Mouse (Mus musculus): ENCODE measurements around the gene Gm20388. TPM values are rescaled to one million over a fixed set of nuclear protein-coding genes. Genes with fewer than 3 reads are reported as not detected.

The Gm20388 gene
- polyA plus RNA-seq, 1 experiment from 2014 or later: not detected

DNA sequence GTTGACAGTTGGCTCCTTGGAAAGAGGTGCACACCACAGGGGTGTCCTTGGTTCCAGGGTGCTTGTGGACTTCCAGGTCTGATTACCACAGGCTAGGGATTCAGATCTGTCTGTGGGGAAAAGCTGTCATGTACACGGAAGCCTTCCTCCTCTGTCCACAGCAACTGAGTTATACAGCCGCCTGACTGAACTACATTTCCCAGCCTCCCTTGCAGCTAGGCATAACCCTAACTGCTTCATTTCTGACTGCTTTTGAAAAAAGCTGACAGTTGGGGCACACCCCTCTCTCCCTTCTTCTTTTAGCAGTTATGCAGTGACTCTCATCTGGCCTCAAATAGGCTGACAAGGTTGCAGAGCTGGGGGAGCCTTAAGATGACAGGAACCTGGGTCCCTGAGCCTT lies 901.3 kb downstream of the Gm20388 start:
- no peaks in the 10 kb centered on the region for H3K9me3 ChIP-seq (ENCODE audit: control insufficient read depth, low read length)
- 61% methylated on average over 2 of the region's 2 CpGs for WGBS
- no peak overlapping the region for H3K4me2 ChIP-seq (ENCODE audit: low read length)
- H3K9ac ChIP-seq (ENCODE audit: low read length): no peak overlapping the region
- H3K36me3 ChIP-seq (ENCODE audit: control insufficient read depth, insufficient read depth, low read length): no peaks in the 10 kb centered on the region
- ATAC-seq (ENCODE audit: insufficient number of reproducible peaks, insufficient read depth, low FRiP score, low read depth): no peak
- H3K4me1 ChIP-seq (ENCODE audit: control insufficient read depth in 2 of 2, insufficient read depth in 2 of 2, low read length in 2 of 2): peaks cover 5 to 6% of the 10 kb centered on the region in 2 experiments; a peak in 3 of 4 replicates
- H3K27ac ChIP-seq (replicated peaks in 1 of 2; ENCODE audit: control insufficient read depth in 1 of 2, insufficient read depth in 1 of 2, low read depth in 2 of 2, low read length in 2 of 2): no peak overlapping the region
- H3K27me3 ChIP-seq (ENCODE audit: control insufficient read depth, insufficient read depth, low read length): peaks cover 14% of the 10 kb centered on the region
- H3K4me3 ChIP-seq (ENCODE audit: control insufficient read depth in 1 of 2, insufficient read depth in 1 of 2, low read depth in 1 of 2, low read length in 2 of 2): no peak overlapping the region

DNA sequence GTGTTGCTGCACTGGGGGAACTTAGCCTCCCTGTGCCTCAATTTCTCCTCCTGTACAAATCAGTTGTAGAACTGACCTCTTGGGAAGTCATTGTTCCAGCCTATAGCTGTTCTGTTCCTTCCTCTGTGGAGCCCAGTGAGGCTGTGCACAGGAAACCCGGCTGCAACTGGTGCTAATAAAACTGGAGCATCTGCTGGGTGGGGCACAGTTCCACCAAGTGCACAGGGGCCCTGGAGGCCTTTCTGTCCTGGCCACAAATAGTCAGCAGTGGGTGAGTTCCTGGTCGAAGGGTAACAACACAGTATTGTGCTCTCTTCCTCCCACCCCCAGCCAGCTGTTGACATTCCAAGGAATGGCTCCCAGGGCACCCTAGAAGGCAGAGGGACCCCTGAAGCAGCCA lies 902.4 kb downstream of the Gm20388 start:
- no peak for ATAC-seq (ENCODE audit: insufficient number of reproducible peaks, insufficient read depth, low FRiP score, low read depth)
- Histone ChIP-seq H3K27me3 (ENCODE audit: control insufficient read depth, insufficient read depth, low read length) (peaks cover 7% of the 10 kb centered on the region), H3K4me2 (ENCODE audit: low read length) (no peak overlapping the region), H3K9me3 (ENCODE audit: control insufficient read depth, low read length) (no peaks in the 10 kb centered on the region), H3K4me3 (ENCODE audit: control insufficient read depth in 1 of 2, insufficient read depth in 1 of 2, low read depth in 1 of 2, low read length in 2 of 2) (no peak overlapping the region), H3K4me1 (ENCODE audit: control insufficient read depth in 2 of 2, insufficient read depth in 2 of 2, low read length in 2 of 2) (no peaks in the 10 kb centered on the region), H3K36me3 (ENCODE audit: control insufficient read depth, insufficient read depth, low read length) (no peaks in the 10 kb centered on the region), H3K9ac (ENCODE audit: low read length) (no peak overlapping the region), H3K27ac (replicated peaks in 1 of 2; ENCODE audit: control insufficient read depth in 1 of 2, insufficient read depth in 1 of 2, low read depth in 2 of 2, low read length in 2 of 2) (no peak overlapping the region)
- 50% methylated on average over 2 of the region's 2 CpGs for WGBS

DNA sequence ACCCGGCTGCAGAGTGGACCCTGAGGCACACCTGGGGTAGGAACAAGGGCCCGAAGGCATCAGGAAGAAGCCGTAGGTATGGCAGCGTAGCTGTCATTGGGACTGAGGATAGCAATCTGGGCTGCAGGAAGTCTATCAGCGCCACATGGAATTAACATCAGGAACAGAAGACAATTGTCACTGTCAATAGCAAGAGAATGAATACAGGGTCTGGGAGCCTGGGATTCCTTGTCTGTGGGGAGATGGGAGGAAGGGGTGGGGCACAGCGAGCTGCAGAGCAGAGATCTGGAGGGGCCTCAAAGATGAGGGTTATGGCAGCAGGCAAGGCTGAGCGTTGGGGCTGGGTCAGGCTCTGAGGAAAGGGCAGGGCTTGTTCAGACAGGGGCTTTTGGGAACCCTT lies 903.2 kb downstream of the Gm20388 start:
- Histone ChIP-seq H3K27me3 (ENCODE audit: control insufficient read depth, insufficient read depth, low read length) (peaks cover 7% of the 10 kb centered on the region), H3K9ac (ENCODE audit: low read length) (no peak overlapping the region), H3K27ac (replicated peaks in 1 of 2; ENCODE audit: control insufficient read depth in 1 of 2, insufficient read depth in 1 of 2, low read depth in 2 of 2, low read length in 2 of 2) (no peak overlapping the region), H3K4me1 (ENCODE audit: control insufficient read depth in 2 of 2, insufficient read depth in 2 of 2, low read length in 2 of 2) (no peaks in the 10 kb centered on the region), H3K36me3 (ENCODE audit: control insufficient read depth, insufficient read depth, low read length) (no peaks in the 10 kb centered on the region), H3K4me3 (ENCODE audit: control insufficient read depth in 1 of 2, insufficient read depth in 1 of 2, low read depth in 1 of 2, low read length in 2 of 2) (no peak overlapping the region), H3K4me2 (ENCODE audit: low read length) (no peak overlapping the region), H3K9me3 (ENCODE audit: control insufficient read depth, low read length) (no peaks in the 10 kb centered on the region)
- ATAC-seq (ENCODE audit: insufficient number of reproducible peaks, insufficient read depth, low FRiP score, low read depth): no peak
- 71% methylated on average over 7 of the region's 7 CpGs for WGBS

DNA sequence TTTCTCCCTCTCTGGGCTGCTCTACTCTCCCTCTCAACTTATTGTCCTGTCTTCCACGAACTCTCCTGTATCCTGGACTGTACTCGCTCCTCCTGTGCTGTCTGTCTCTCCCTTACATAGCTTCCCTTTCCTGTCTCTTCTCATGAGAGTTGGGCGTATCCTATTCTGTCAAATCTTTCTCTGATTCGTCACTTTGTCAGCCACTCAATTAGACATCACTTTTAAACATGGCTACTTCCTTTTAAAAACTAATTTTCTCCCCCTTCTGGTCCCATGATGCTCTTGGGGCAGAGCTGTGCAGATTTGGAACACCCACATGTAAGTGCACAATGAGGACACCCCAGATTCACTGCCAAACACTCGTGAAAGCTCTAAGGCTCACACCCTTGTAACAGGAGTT lies 905.7 kb downstream of the Gm20388 start:
- Histone ChIP-seq H3K9me3 (ENCODE audit: control insufficient read depth, low read length) (no peaks in the 10 kb centered on the region), H3K4me2 (ENCODE audit: low read length) (no peak overlapping the region), H3K27ac (replicated peaks in 1 of 2; ENCODE audit: control insufficient read depth in 1 of 2, insufficient read depth in 1 of 2, low read depth in 2 of 2, low read length in 2 of 2) (no peak overlapping the region), H3K36me3 (ENCODE audit: control insufficient read depth, insufficient read depth, low read length) (no peaks in the 10 kb centered on the region), H3K9ac (ENCODE audit: low read length) (no peak overlapping the region), H3K4me3 (ENCODE audit: control insufficient read depth in 1 of 2, insufficient read depth in 1 of 2, low read depth in 1 of 2, low read length in 2 of 2) (no peak overlapping the region), H3K4me1 (ENCODE audit: control insufficient read depth in 2 of 2, insufficient read depth in 2 of 2, low read length in 2 of 2) (no peaks in the 10 kb centered on the region), H3K27me3 (ENCODE audit: control insufficient read depth, insufficient read depth, low read length) (peaks cover 17% of the 10 kb centered on the region)
- ATAC-seq (ENCODE audit: insufficient number of reproducible peaks, insufficient read depth, low FRiP score, low read depth): no peak
- 77% methylated on average over 5 of the region's 5 CpGs for WGBS

DNA sequence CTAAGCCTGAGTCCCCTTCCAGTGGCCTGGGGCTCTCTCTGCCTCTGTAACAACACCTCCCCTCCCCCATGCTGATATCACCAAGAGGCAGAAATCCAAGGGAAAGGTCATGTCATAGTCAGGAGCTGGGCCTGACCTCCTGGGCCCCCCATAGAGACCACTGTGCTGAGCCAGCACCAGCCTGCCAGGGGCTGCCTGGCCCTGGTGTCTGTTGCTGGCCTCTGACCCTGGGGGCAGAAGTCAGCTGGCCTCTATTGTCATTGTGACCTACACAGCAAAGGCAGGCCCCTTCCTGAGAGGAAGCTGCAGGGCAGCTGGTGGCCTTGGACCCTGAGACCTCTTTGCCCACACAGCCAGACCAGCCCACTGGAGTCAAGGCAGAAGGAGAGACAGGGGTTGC lies 909.3 kb downstream of the Gm20388 start:
- H3K9me3 ChIP-seq (ENCODE audit: control insufficient read depth, low read length): peaks cover 4% of the 10 kb centered on the region; the same call in 1 of the 2 replicates
- ATAC-seq (ENCODE audit: insufficient number of reproducible peaks, insufficient read depth, low FRiP score, low read depth): no peak
- no peak overlapping the region for H3K4me3 ChIP-seq (ENCODE audit: control insufficient read depth in 1 of 2, insufficient read depth in 1 of 2, low read depth in 1 of 2, low read length in 2 of 2)
- H3K9ac ChIP-seq (ENCODE audit: low read length): no peak overlapping the region
- H3K27me3 ChIP-seq (ENCODE audit: control insufficient read depth, insufficient read depth, low read length): peaks cover 17% of the 10 kb centered on the region
- H3K4me1 ChIP-seq (ENCODE audit: control insufficient read depth in 2 of 2, insufficient read depth in 2 of 2, low read length in 2 of 2): no peaks in the 10 kb centered on the region
- no peak overlapping the region for H3K27ac ChIP-seq (replicated peaks in 1 of 2; ENCODE audit: control insufficient read depth in 1 of 2, insufficient read depth in 1 of 2, low read depth in 2 of 2, low read length in 2 of 2)
- no peaks in the 10 kb centered on the region for H3K36me3 ChIP-seq (ENCODE audit: control insufficient read depth, insufficient read depth, low read length)
- no peak overlapping the region for H3K4me2 ChIP-seq (ENCODE audit: low read length)

DNA sequence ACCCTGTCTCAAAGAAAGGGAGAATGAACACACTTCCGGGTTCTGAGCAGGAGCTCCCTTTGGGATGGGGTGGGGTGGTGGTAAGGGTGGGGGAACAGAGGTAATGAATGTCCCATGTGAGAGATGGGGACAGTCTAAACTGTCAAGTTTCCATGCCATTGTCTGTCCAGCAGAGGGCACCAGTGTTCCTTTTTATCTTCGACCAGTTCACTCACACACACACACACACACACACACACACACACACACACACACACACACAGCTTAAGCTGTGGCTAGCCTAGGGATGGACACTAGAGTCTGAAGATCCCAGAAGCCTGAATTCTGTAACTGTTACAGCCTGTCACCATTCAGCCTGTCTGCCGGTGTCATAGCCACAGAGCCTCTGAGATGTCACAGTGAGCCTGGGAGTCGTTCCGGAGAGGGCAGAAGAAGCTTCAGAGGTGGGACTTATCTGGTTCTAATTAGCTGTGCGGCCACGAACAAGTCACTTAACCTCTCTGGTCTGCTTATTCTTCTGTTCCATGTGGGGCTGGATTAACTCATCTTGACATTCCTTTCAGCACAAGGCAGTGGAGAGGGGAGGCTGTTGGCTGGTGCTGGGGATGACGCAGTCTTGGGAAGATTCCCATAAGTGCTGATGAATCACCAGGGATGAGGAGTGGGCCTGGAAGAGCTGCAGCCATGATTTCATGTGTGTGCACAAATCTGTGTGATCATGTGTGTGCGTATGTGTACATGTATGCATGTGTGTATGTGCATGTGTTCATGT lies 910.9 kb downstream of the Gm20388 start:
- Histone ChIP-seq H3K27ac (replicated peaks in 1 of 2; ENCODE audit: control insufficient read depth in 1 of 2, insufficient read depth in 1 of 2, low read depth in 2 of 2, low read length in 2 of 2) (no peak overlapping the region), H3K36me3 (ENCODE audit: control insufficient read depth, insufficient read depth, low read length) (no peaks in the 10 kb centered on the region), H3K27me3 (ENCODE audit: control insufficient read depth, insufficient read depth, low read length) (peaks cover 20% of the 10 kb centered on the region), H3K4me2 (ENCODE audit: low read length) (no peak overlapping the region), H3K4me1 (ENCODE audit: control insufficient read depth in 2 of 2, insufficient read depth in 2 of 2, low read length in 2 of 2) (no peaks in the 10 kb centered on the region), H3K9ac (ENCODE audit: low read length) (no peak overlapping the region), H3K9me3 (ENCODE audit: control insufficient read depth, low read length) (peaks cover 4% of the 10 kb centered on the region; the same call in 1 of the 2 replicates), H3K4me3 (ENCODE audit: control insufficient read depth in 1 of 2, insufficient read depth in 1 of 2, low read depth in 1 of 2, low read length in 2 of 2) (no peak overlapping the region)
- no peak for ATAC-seq (ENCODE audit: insufficient number of reproducible peaks, insufficient read depth, low FRiP score, low read depth)
- 14% methylated on average over 9 of the region's 9 CpGs for WGBS

DNA sequence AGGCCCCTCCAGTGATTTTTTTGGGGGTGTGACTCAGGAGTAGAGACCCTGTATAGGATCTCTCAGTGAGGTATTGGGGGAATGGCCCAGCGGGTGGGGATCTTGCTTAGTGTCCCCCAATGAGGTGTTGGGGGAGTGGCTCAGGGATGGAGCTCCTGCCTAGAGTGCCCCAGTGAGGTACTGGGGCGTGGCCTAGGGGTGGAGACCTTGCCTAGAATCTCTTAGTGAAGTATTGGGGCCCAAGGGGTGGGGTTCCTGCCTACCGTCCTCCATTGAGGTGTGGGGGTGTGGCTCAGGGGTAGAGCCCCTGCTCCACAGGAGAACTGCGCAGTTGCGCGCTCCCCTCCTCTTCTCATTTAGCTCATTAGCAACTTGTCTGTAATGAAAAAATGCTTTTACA lies 912.7 kb downstream of the Gm20388 start:
- Histone ChIP-seq H3K27me3 (ENCODE audit: control insufficient read depth, insufficient read depth, low read length) (peaks cover 25% of the 10 kb centered on the region), H3K4me3 (ENCODE audit: control insufficient read depth in 1 of 2, insufficient read depth in 1 of 2, low read depth in 1 of 2, low read length in 2 of 2) (no peak overlapping the region), H3K27ac (replicated peaks in 1 of 2; ENCODE audit: control insufficient read depth in 1 of 2, insufficient read depth in 1 of 2, low read depth in 2 of 2, low read length in 2 of 2) (no peak overlapping the region), H3K9ac (ENCODE audit: low read length) (no peak overlapping the region), H3K4me2 (ENCODE audit: low read length) (no peak overlapping the region), H3K36me3 (ENCODE audit: control insufficient read depth, insufficient read depth, low read length) (no peaks in the 10 kb centered on the region), H3K4me1 (ENCODE audit: control insufficient read depth in 2 of 2, insufficient read depth in 2 of 2, low read length in 2 of 2) (no peaks in the 10 kb centered on the region), H3K9me3 (ENCODE audit: control insufficient read depth, low read length) (peaks cover 4% of the 10 kb centered on the region; the same call in 1 of the 2 replicates)
- WGBS: 37% methylated on average over 6 of the region's 6 CpGs
- no peak for ATAC-seq (ENCODE audit: insufficient number of reproducible peaks, insufficient read depth, low FRiP score, low read depth)

DNA sequence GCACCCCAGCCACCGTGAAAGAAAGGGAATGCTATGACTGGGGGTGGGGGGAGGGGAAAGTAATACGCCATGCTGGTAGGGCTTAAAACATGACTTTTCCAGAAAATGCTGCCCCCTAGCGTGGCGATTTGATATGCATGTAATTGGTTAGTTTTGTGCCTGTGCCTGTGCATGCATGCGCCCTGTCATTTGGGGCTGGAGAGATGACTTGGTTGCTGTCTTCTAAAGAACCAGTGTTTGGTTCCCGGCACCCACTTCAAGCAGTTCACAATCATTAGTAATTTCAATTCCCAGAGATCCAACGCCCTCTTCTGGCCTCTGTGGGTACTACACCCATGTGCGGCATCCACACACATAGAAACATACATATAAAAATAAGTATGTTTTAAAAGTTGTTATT lies 913.2 kb downstream of the Gm20388 start:
- 62% methylated on average over 8 of the region's 8 CpGs for WGBS
- ATAC-seq (ENCODE audit: insufficient number of reproducible peaks, insufficient read depth, low FRiP score, low read depth): no peak
- Histone ChIP-seq H3K4me1 (ENCODE audit: control insufficient read depth in 2 of 2, insufficient read depth in 2 of 2, low read length in 2 of 2) (no peaks in the 10 kb centered on the region), H3K27me3 (ENCODE audit: control insufficient read depth, insufficient read depth, low read length) (peaks cover 30% of the 10 kb centered on the region), H3K36me3 (ENCODE audit: control insufficient read depth, insufficient read depth, low read length) (no peaks in the 10 kb centered on the region), H3K9me3 (ENCODE audit: control insufficient read depth, low read length) (peaks cover 4% of the 10 kb centered on the region; the same call in 1 of the 2 replicates), H3K27ac (replicated peaks in 1 of 2; ENCODE audit: control insufficient read depth in 1 of 2, insufficient read depth in 1 of 2, low read depth in 2 of 2, low read length in 2 of 2) (no peak overlapping the region), H3K4me3 (ENCODE audit: control insufficient read depth in 1 of 2, insufficient read depth in 1 of 2, low read depth in 1 of 2, low read length in 2 of 2) (no peak overlapping the region), H3K9ac (ENCODE audit: low read length) (no peak overlapping the region), H3K4me2 (ENCODE audit: low read length) (no peak overlapping the region)

Measured in heart, embryonic 14.5 days (tissue).